Mouse (Mus musculus) myocyte (in vitro differentiated cells): ENCODE measurements around the gene Rcc1. TPM values are rescaled to one million over a fixed set of nuclear protein-coding genes. Genes with fewer than 3 reads are reported as not detected.

Experiments
- H3K27me3 ChIP-seq: one replicate; pipeline ENCODE4 v1.6.1; 2011; ENCODE audit not compliant: control insufficient read depth, insufficient read depth, insufficient read length
- H3K36me3 ChIP-seq: one replicate; pipeline ENCODE4 v1.6.1; 2011; ENCODE audit not compliant: control insufficient read depth, insufficient read depth
- H3K4me2 ChIP-seq: one replicate; pipeline ENCODE4 v1.6.1; 2011; ENCODE audit warnings: low read depth, control low read depth
- H3K4me3 ChIP-seq: one replicate; pipeline ENCODE4 v1.5.1; 2011; ENCODE audit warnings: mild to moderate bottlenecking, control low read depth, moderate library complexity
- H3K79me2 ChIP-seq: one replicate; pipeline ENCODE4 v1.6.1; 2011; ENCODE audit not compliant: control insufficient read depth, insufficient read depth
- H3ac ChIP-seq: one replicate; pipeline ENCODE4 v1.6.1; 2011; ENCODE audit not compliant: control insufficient read depth, insufficient read length
- CEBPB ChIP-seq: IDR thresholded peaks from 2 replicates; pipeline ENCODE4 v1.6.1; 2011; ENCODE audit warnings: mild to moderate bottlenecking, moderate library complexity; ENCODE audit not compliant: poor library complexity, insufficient read depth, severe bottlenecking
- E2F4 ChIP-seq: IDR thresholded peaks from one replicate; pipeline ENCODE4 v1.6.1; 2011; ENCODE audit warnings: mild to moderate bottlenecking, control low read depth, moderate library complexity; ENCODE audit not compliant: insufficient read depth
- MAX ChIP-seq: IDR thresholded peaks from one replicate; pipeline ENCODE4 v1.6.1; 2011; ENCODE audit warnings: low read depth, mild to moderate bottlenecking, control low read depth
- MYOD1 ChIP-seq, 3 experiments: IDR thresholded peaks; one replicate each; pipeline ENCODE4 v1.6.1; 2011; ENCODE audit warnings: control low read depth in 2 of 3, low read depth in 2 of 3, mild to moderate bottlenecking in 2 of 3, moderate library complexity in 1 of 3; ENCODE audit not compliant: insufficient read length in 2 of 3, control insufficient read depth in 1 of 3
- MYOG ChIP-seq, 3 experiments: IDR thresholded peaks; one replicate each; pipeline ENCODE4 v1.6.1; 2011; ENCODE audit warnings: control low read depth in 2 of 3, low read depth in 2 of 3, mild to moderate bottlenecking in 2 of 3; ENCODE audit not compliant: insufficient read length in 2 of 3, control insufficient read depth in 1 of 3, insufficient read depth in 1 of 3
- POLR2A ChIP-seq: IDR thresholded peaks from one replicate; pipeline ENCODE4 v1.6.1; 2011; ENCODE audit warnings: low read depth, mild to moderate bottlenecking, control low read depth, moderate library complexity; ENCODE audit not compliant: insufficient read length
- POLR2AphosphoS2 ChIP-seq: IDR thresholded peaks from one replicate; pipeline ENCODE4 v1.6.1; 2011; ENCODE audit warnings: low read depth, control low read depth; ENCODE audit not compliant: insufficient read length
- REST ChIP-seq: IDR thresholded peaks from one replicate; pipeline ENCODE4 v1.6.1; 2011; ENCODE audit warnings: mild to moderate bottlenecking, control low read depth, moderate library complexity; ENCODE audit not compliant: insufficient read depth, insufficient read length
- SRF ChIP-seq: IDR thresholded peaks from one replicate; pipeline ENCODE4 v1.6.1; 2011; ENCODE audit warnings: low read depth; ENCODE audit not compliant: control insufficient read depth, insufficient read length
- TCF12 ChIP-seq: IDR thresholded peaks from one replicate; pipeline ENCODE4 v1.6.1; 2011; ENCODE audit warnings: mild to moderate bottlenecking, control low read depth; ENCODE audit not compliant: poor library complexity, insufficient read depth, severe bottlenecking
- TCF3 ChIP-seq: IDR thresholded peaks from one replicate; pipeline ENCODE4 v1.6.1; 2011; ENCODE audit warnings: low read depth, control low read depth; ENCODE audit not compliant: insufficient read length
- USF1 ChIP-seq: IDR thresholded peaks from one replicate; pipeline ENCODE4 v1.6.1; 2011; ENCODE audit warnings: low read depth, mild to moderate bottlenecking, control low read depth, moderate library complexity
- polyA plus RNA-seq: library from polyadenylated mRNA; unstranded; fragments of >200 nt; fragmentation: generic; extraction: Trizol; gene quantifications from one replicate; pipeline ENCODE4 v1.2.1, GENCODE M21; 2012; ENCODE audit warnings: missing spikeins

Rcc1 gene
- polyA plus RNA-seq, 1 experiment: 33.2 TPM

DNA sequence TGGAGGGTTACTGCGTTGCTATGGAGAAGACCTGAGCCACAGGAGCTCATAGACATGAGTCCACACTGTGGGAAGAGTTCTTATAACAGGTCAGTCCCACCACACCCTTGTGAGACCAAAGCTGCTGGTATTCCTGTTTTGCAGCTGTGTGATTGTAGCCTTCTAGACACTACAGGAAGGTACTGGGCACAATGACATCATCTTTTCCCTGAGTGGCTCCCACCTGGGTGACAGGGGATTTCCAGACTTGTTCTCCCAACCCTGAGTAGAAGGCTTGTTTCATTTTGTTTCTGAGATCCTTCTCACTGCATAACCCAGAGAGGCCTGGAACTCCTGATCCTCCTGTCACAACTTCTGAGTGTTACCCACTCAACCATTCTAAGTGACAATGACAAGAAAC, 53.6 kb downstream of the Rcc1 start:
- Histone ChIP-seq H3K79me2 (no peaks in the 10 kb centered on the region), H3K4me3 (no peak overlapping the region), H3K27me3 (no peaks in the 10 kb centered on the region), H3K36me3 (no peaks in the 10 kb centered on the region), H3K4me2 (no peak overlapping the region), H3ac (no peak overlapping the region)
- TF ChIP-seq MYOD1 (IDR thresholded peaks at IDR 0.05; ENCODE audit: control insufficient read depth in 1 of 3, insufficient read length in 2 of 3, low read depth in 2 of 3) (no peak), E2F4 (no peak), POLR2AphosphoS2 (no peak), MAX (no peak), POLR2A (no peak), CEBPB (no peak), TCF12 (no peak), USF1 (no peak), SRF (no peak), TCF3 (no peak), REST (no peak), MYOG (IDR thresholded peaks at IDR 0.05; ENCODE audit: control insufficient read depth in 1 of 3, insufficient read depth in 1 of 3, insufficient read length in 2 of 3, low read depth in 2 of 3) (no peak)

DNA sequence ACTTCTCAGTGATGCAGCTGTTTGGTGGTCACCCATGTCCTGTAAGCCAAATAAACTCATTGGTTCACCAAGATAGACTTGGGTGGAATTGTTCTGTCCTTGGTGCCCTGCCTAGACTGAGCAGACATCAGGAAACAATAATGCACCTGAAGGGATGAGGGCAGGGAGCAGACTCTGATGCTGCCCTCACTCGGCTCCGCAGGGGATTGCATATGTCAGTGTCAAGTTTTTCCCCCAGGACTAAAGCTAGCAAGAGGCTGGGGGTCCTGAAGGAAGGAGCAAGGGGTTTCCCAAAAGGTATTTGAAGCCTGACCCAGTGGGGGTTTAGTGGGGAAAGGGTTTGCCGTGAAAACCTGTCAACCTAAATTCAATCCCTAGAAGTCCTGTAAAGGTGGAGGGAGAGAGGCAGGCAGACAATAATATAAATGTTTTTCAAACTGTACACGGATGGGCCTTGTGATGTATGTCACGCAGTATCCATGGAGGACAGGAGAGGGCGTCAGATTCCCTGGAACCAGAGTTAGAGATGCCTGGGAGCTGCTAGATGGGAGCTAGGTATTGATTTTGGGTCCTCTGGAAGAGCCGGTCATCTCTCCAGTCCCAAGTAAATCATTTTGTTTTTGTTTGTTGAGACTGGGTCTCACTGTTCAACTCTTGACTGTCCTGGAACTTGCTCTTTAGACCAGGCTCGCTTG, 57.6 kb downstream of the Rcc1 start:
- H3K4me3 ChIP-seq: no peak overlapping the region
- H3K27me3 ChIP-seq: no peaks in the 10 kb centered on the region
- no peaks in the 10 kb centered on the region for H3K36me3 ChIP-seq
- no peaks in the 10 kb centered on the region for H3K79me2 ChIP-seq
- no peak overlapping the region for H3ac ChIP-seq
- H3K4me2 ChIP-seq: no peak overlapping the region
- TF ChIP-seq MAX (no peak), REST (no peak)

DNA sequence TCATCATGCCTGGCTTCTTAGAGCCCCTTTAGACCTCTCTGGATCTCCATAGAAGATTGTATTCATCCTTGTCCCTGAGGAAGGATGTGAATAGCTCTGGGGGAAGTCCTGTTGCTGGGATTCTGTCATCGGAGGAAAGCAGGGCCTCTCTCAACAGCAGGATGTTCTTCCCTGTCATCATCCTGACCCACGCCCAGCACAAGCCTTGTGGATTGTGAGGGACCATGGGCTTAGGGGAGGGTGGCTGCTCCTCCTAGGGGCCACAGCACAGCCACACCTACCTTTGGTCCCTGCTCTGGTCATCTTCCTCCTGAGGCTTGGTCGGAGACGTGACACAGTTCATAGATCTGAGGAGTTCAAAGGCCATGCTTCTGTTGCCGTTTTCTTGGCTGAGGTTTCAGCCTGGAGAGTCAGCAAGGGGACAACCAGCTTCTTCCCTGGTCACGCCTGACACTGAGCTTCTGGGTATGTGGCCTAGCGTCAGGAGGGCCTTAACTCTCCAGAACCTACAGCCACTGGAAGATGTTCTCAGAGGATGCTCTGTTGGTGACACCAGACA, 59.6 kb downstream of the Rcc1 start:
- TF ChIP-seq MYOG (IDR thresholded peaks at IDR 0.05; ENCODE audit: control insufficient read depth in 1 of 3, insufficient read depth in 1 of 3, insufficient read length in 2 of 3, low read depth in 2 of 3): no peak
- Histone ChIP-seq H3K27me3 (no peaks in the 10 kb centered on the region), H3K4me3 (no peak overlapping the region), H3ac (no peak overlapping the region), H3K79me2 (no peaks in the 10 kb centered on the region), H3K36me3 (peaks cover 8% of the 10 kb centered on the region), H3K4me2 (no peak overlapping the region)

DNA sequence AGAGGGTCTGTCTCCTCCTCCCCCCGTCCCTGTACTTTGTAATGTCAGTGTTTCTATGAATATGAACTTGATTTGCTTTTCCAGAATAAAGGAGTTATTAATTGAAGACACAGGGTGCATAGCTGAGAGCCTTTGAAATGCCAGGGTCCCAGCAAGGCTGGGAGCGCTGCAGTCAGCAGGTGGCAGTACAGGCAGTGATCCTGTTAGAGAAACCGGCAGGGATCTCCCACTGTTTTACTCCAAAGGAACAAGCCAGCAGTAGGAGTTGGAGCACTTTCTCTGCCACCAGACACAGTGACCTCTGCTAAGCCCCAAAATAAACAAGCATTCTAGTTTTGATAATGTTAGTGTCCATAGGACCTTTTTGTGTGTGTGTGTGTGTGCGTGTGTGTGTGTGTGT, 60.4 kb downstream of the Rcc1 start:
- Histone ChIP-seq H3ac (no peak overlapping the region), H3K79me2 (no peaks in the 10 kb centered on the region), H3K27me3 (no peaks in the 10 kb centered on the region), H3K36me3 (peaks cover 8% of the 10 kb centered on the region), H3K4me2 (no peak overlapping the region), H3K4me3 (no peak overlapping the region)
- TF ChIP-seq POLR2AphosphoS2: no peak
- no peak for TF ChIP-seq MAX
- TF ChIP-seq SRF: no peak
- no peak for TF ChIP-seq REST
- TF ChIP-seq TCF12: no peak
- no peak for TF ChIP-seq CEBPB
- no peak for TF ChIP-seq TCF3
- no peak for TF ChIP-seq MYOG (IDR thresholded peaks at IDR 0.05; ENCODE audit: control insufficient read depth in 1 of 3, insufficient read depth in 1 of 3, insufficient read length in 2 of 3, low read depth in 2 of 3)
- TF ChIP-seq USF1: no peak
- TF ChIP-seq MYOD1 (IDR thresholded peaks at IDR 0.05; ENCODE audit: control insufficient read depth in 1 of 3, insufficient read length in 2 of 3, low read depth in 2 of 3): no peak
- TF ChIP-seq POLR2A: no peak
- no peak for TF ChIP-seq E2F4

DNA sequence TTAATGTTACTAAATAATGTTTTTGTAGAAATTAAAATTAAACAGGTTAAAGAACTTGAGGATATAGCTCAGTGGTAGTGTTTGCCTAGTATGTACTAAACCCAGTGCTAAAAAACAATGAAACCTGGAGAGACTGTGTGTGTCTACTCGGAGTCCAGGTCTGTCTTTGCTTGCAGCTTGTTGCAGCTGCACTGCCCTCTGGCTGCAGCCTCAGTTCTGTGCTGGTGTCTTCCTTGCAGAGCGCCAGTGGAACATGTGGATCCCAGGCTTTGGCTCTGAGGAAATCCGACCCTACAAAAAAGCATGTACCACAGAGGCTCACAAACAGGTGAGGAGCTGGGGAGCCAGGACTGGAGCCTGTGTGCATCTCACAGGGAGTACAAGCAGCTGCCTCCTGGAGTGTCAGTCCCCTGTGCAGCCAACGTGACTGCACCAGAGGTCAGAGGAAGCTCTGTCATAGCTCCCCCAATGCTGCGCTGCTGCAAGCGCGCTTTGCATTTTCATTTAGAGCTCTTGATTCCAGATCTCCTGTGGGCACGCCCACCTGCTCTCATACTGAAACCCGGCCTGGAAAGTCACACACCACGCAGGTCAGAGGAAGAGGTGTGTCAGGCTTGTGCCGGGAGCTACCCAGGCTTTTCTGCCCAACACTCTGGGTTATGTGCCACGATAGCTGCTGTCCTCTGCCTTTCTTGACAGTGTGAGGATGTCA, 61.6 kb downstream of the Rcc1 start:
- Histone ChIP-seq H3K79me2 (no peaks in the 10 kb centered on the region), H3K36me3 (peaks cover 8% of the 10 kb centered on the region), H3ac (no peak overlapping the region), H3K27me3 (no peaks in the 10 kb centered on the region), H3K4me2 (no peak overlapping the region), H3K4me3 (no peak overlapping the region)
- TF ChIP-seq TCF3: no peak
- TF ChIP-seq E2F4: no peak
- no peak for TF ChIP-seq POLR2AphosphoS2
- no peak for TF ChIP-seq MYOG (IDR thresholded peaks at IDR 0.05; ENCODE audit: control insufficient read depth in 1 of 3, insufficient read depth in 1 of 3, insufficient read length in 2 of 3, low read depth in 2 of 3)
- TF ChIP-seq MAX: no peak
- TF ChIP-seq USF1: no peak
- no peak for TF ChIP-seq MYOD1 (IDR thresholded peaks at IDR 0.05; ENCODE audit: control insufficient read depth in 1 of 3, insufficient read length in 2 of 3, low read depth in 2 of 3)
- TF ChIP-seq SRF: no peak
- TF ChIP-seq REST: no peak
- no peak for TF ChIP-seq CEBPB
- TF ChIP-seq POLR2A: no peak
- TF ChIP-seq TCF12: no peak
